Comparison of ENCODE assay signal across 8 mouse cellular contexts in genomic region chr6:38345796-38346195, GRCm38 (mm10). TPM values are rescaled to one million over a fixed set of nuclear protein-coding genes. Genes with fewer than 3 reads are reported as not detected.
DNase-seq lines count a peak whose midpoint lies in the region; ATAC-seq and TF ChIP-seq lines count a peak whose summit lies in the region.

No protein-coding gene starts in this region.

- TF ChIP-seq POLR2A in thymus, adult 2 months (IDR thresholded peaks at IDR 0.05; ENCODE audit: control insufficient read depth, extremely low read depth, insufficient read depth, low read length, poor library complexity): no peak

- H3K36me3 ChIP-seq in thymus, adult 2 months (ENCODE audit: control insufficient read depth, insufficient read depth, low read length): no peaks in the 10 kb centered on the region
- H3K36me3 ChIP-seq in forebrain, embryonic 11.5 days (ENCODE audit: control insufficient read depth, insufficient read depth, low read length): no peaks in the 10 kb centered on the region

- peaks cover 50% of the 10 kb centered on the region for H3K4me1 ChIP-seq in thymus, adult 2 months (replicated peaks; ENCODE audit: control insufficient read depth, insufficient read depth, low read length)
- H3K4me1 ChIP-seq in forebrain, embryonic 11.5 days (replicated peaks; ENCODE audit: control insufficient read depth, insufficient read depth, low read length): no peaks in the 10 kb centered on the region

- H3K4me2 ChIP-seq in forebrain, embryonic 11.5 days (ENCODE audit: low read depth, low read length, severe bottlenecking): no peak overlapping the region

- no peak overlapping the region for H3K4me3 ChIP-seq in thymus, adult 2 months (ENCODE audit: control insufficient read depth, insufficient read depth, low read length)
- no peak overlapping the region for H3K4me3 ChIP-seq in forebrain, embryonic 11.5 days (ENCODE audit: low read depth, low read length)
- H3K4me3 ChIP-seq in left cerebral cortex, adult 2 months: no peak overlapping the region

- peak; percentile 37 for DNase-seq in thymus, adult 2 months
- no peak for DNase-seq in thymus, postnatal 10 days (ENCODE audit: low spot score in 2 of 2)
- peak; percentile 37 to 52 for DNase-seq in gastrocnemius, postnatal 36 days
- DNase-seq in kidney, postnatal 36 days: peak; percentile 48 to 67
- DNase-seq in forebrain, embryonic 11.5 days (ENCODE audit: low spot score): no peak
- DNase-seq in cerebellum, postnatal 14 days: no peak
- DNase-seq in left cerebral cortex, adult 2 months (ENCODE audit: extremely low spot score in 1 of 2, low spot score in 2 of 2): no peak

- intact Hi-C loops in gastrocnemius, postnatal 36 days (cut with DNase I): no loop called here
- intact Hi-C loops in left cerebral cortex, adult 2 months (cut with DNase I): no loop called here

- H3K27me3 ChIP-seq in thymus, adult 2 months (ENCODE audit: control insufficient read depth, insufficient read depth, low read length): no peaks in the 10 kb centered on the region
- H3K27me3 ChIP-seq in forebrain, embryonic 11.5 days (ENCODE audit: control insufficient read depth, insufficient read depth, low read length): peaks cover 3% of the 10 kb centered on the region

- 23% methylated on average over 7 of the region's 7 CpGs for WGBS in thymus, adult 2 months
- WGBS in forebrain, embryonic 11.5 days: 55% methylated on average over 7 of the region's 7 CpGs

- peak; percentile 81 for ATAC-seq in neutrophil, adult 5-6 weeks (ENCODE audit: extremely low read depth, insufficient number of reproducible peaks, low FRiP score, poor library complexity, severe bottlenecking)
- no peak for ATAC-seq in forebrain, embryonic 11.5 days (replicated peaks; ENCODE audit: low FRiP score)

- no peak for TF ChIP-seq CTCF in thymus, adult 2 months (IDR thresholded peaks at IDR 0.05; ENCODE audit: borderline replicate concordance, control insufficient read depth, extremely low read depth, insufficient read depth, low read length, poor library complexity)
- TF ChIP-seq CTCF in left cerebral cortex, adult 2 months (IDR thresholded peaks at IDR 0.05): no peak

- H3K9me3 ChIP-seq in forebrain, embryonic 11.5 days (ENCODE audit: control insufficient read depth, low read length): no peaks in the 10 kb centered on the region

- no peak overlapping the region for H3K9ac ChIP-seq in forebrain, embryonic 11.5 days (ENCODE audit: low read length)

- peak overlapping the region; percentile 17; the same call in 1 of the 2 replicates for H3K27ac ChIP-seq in thymus, adult 2 months (ENCODE audit: control insufficient read depth, insufficient read depth, low read length)
- H3K27ac ChIP-seq in forebrain, embryonic 11.5 days (ENCODE audit: low read depth, low read length): no peak overlapping the region
- H3K27ac ChIP-seq in left cerebral cortex, adult 2 months: no peak overlapping the region

RNA-seq across cellular contexts. Expression of gene Zc3hav1, which starts 8.6 kb away (rescaled TPM):
- 79.0 and 86.4 TPM in 2 replicates for polyA plus RNA-seq in thymus, adult 2 months (2012; rRNA removed)
- 1 to 10 TPM; 5.7 to 6.9 TPM for total RNA-seq in gastrocnemius, postnatal 36 days (2021)
- 141 and 159 TPM in 2 replicates for total RNA-seq in neutrophil, adult 5-6 weeks (2017)
- polyA plus RNA-seq in forebrain, embryonic 11.5 days (2014; fragmentation: Nextera tagmentation; extraction: Ambion mirVana): 1.5 and 1.7 TPM in 2 replicates
- 1 to 10 TPM; 2.5 to 3.1 TPM for total RNA-seq in left cerebral cortex, adult 2 months (2021)

RNA-seq across cellular contexts. Expression of gene Ttc26, which starts 35.5 kb away (rescaled TPM):
- 0.44 and 0.62 TPM in 2 replicates for polyA plus RNA-seq in thymus, adult 2 months (2012; rRNA removed)
- total RNA-seq in gastrocnemius, postnatal 36 days (2021): under 1 TPM; 0.67 to 0.71 TPM
- total RNA-seq in neutrophil, adult 5-6 weeks (2017): not detected in 2 replicates
- 13.5 and 16.5 TPM in 2 replicates for polyA plus RNA-seq in forebrain, embryonic 11.5 days (2014; fragmentation: Nextera tagmentation; extraction: Ambion mirVana)
- 10 to 100 TPM; 12.4 to 13.1 TPM for total RNA-seq in left cerebral cortex, adult 2 months (2021)

RNA-seq across cellular contexts. Expression of gene Zc3hav1l, which starts 46.7 kb away (rescaled TPM):
- polyA plus RNA-seq in thymus, adult 2 months (2012; rRNA removed): 6.6 and 7.4 TPM in 2 replicates
- total RNA-seq in gastrocnemius, postnatal 36 days (2021): under 1 TPM; 0.49 to 0.59 TPM
- total RNA-seq in neutrophil, adult 5-6 weeks (2017): 0.81 and 1.5 TPM in 2 replicates
- 15.8 and 16.4 TPM in 2 replicates for polyA plus RNA-seq in forebrain, embryonic 11.5 days (2014; fragmentation: Nextera tagmentation; extraction: Ambion mirVana)
- 1 to 10 TPM; 3.2 to 3.4 TPM for total RNA-seq in left cerebral cortex, adult 2 months (2021)

Comparison
In these comparisons a context has a peak if more than half of its experiments do, and no peak if none do; other contexts are left out.
1. DNase-seq: peak in thymus, adult 2 months (single experiment), gastrocnemius, postnatal 36 days (2 of 2) and kidney, postnatal 36 days (2 of 2); none in thymus, postnatal 10 days (0 of 2), forebrain, embryonic 11.5 days (single experiment), cerebellum, postnatal 14 days (0 of 2) and left cerebral cortex, adult 2 months (0 of 2).
2. RNA of gene Zc3hav1, which starts 8.6 kb away (total RNA-seq): 141 to 159 TPM in neutrophil, adult 5-6 weeks; 5.7 to 6.9 TPM in gastrocnemius, postnatal 36 days and 2.5 to 3.1 TPM in left cerebral cortex, adult 2 months; every median in the first group is over 10 times any median in the second.
3. RNA of gene Ttc26, which starts 35.5 kb away (total RNA-seq): 12.4 to 13.1 TPM in left cerebral cortex, adult 2 months; 0.67 to 0.71 TPM in gastrocnemius, postnatal 36 days and not detected in neutrophil, adult 5-6 weeks; every median in the first group is over 4 times any median in the second.